Mouse (Mus musculus): Measurements from ENCODE around the gene Muc1. TPM values are rescaled to one million over a fixed set of nuclear protein-coding genes. Genes with fewer than 3 reads are reported as not detected.
"Not testable (repeated sequence)": the region's sequence is repeated elsewhere in the genome, so short reads cannot be mapped to it uniquely, and the experiment has no call there.

Muc1 gene
- total and polyA plus RNA-seq, 3 experiments = 0.09 to 0.60 (median 0.38) TPM

DNA sequence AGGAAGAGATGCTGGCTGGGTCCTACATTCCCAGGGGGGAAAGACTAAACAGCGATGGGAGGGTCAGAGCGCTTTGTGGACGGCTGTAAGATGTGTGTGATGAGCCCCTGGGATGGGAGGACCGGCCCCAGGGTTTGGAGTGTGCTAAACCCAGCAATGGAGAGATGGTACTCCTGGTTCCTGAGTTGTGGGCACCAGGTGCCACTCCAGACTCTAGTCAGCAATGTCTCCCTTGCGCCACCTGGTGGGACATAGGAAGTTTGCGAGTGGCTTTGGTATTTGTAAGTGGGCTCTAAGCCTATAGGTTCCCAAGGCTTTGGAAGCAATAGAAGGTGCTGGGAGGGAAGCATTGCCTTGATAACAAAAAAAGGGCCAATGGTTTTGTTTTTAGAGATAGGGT lies 13.0 kb upstream of the Muc1 start (continued):
- TF ChIP-seq MAX (IDR thresholded peaks at IDR 0.05; ENCODE audit: low read length) (peak; percentile 35; the same call in 1 of the 2 replicates), USF1 (IDR thresholded peaks at IDR 0.05; ENCODE audit: low read depth, low read length) (no peak)

DNA sequence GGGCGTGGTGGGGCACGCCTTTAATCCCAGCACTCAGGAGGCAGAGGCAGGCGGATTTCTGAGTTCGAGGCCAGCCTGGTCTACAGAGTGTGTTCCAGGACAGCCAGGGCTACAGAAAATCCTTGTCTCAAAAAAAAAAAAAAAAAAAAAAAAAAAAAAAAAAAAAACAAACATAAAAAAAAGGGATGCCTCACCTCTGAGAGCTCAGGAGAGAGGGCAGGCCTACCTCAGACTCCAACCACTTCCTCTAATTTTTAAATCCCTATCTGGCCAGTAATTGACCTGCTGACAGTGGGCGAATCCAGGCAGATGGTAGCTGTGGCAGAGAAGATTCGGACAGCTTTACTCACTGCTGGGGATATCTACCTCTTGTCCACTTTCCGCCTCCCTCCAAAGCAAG lies 12.4 kb upstream of the Muc1 start:
- H3K4me3 ChIP-seq (replicated peaks in 1 of 3; ENCODE audit: low read depth in 2 of 3, low read length in 2 of 3, poor library complexity in 1 of 3); H3K27me3 ChIP-seq (replicated peaks); H3K4me2 ChIP-seq (ENCODE audit: insufficient read depth, low read depth, poor library complexity, severe bottlenecking); DNase-seq (ENCODE audit: extremely low read depth); dilution Hi-C loops (cut with MboI; ENCODE audit: extremely low pct_ligation_motif_present, extremely low pct_unique_long_range_greater_than_20kb, low sequenced_read_pairs); H3K9me3 ChIP-seq (replicated peaks; ENCODE audit: low read length); in situ Hi-C loops (cut with MboI; ENCODE audit: low pct_ligation_motif_present, low pct_unique_long_range_greater_than_20kb, low sequenced_read_pairs); H3K9ac ChIP-seq (ENCODE audit: insufficient read depth, low read depth); H3K27ac ChIP-seq (ENCODE audit: insufficient read depth, low read depth): not testable (repeated sequence)
- H3K79me2 ChIP-seq (replicated peaks; ENCODE audit: control insufficient read depth, extremely low read depth, insufficient read depth, poor library complexity, severe bottlenecking) = peaks cover 14% of the 10 kb centered on the region
- peak; percentile 22; the same call in 1 of the 2 replicates for TF ChIP-seq ZNF384 (IDR thresholded peaks at IDR 0.05; ENCODE audit: low read depth, low read length)
- peaks cover 5 to 33% of the 10 kb centered on the region in 2 experiments; a peak in 3 of 4 replicates for H3K4me1 ChIP-seq (ENCODE audit: control insufficient read depth in 1 of 2, insufficient read depth in 2 of 2)
- peaks cover 2 to 23% of the 10 kb centered on the region in 2 experiments for H3K36me3 ChIP-seq (replicated peaks in 1 of 2; ENCODE audit: control insufficient read depth in 1 of 2, insufficient read depth in 1 of 2, low read length in 1 of 2)

DNA sequence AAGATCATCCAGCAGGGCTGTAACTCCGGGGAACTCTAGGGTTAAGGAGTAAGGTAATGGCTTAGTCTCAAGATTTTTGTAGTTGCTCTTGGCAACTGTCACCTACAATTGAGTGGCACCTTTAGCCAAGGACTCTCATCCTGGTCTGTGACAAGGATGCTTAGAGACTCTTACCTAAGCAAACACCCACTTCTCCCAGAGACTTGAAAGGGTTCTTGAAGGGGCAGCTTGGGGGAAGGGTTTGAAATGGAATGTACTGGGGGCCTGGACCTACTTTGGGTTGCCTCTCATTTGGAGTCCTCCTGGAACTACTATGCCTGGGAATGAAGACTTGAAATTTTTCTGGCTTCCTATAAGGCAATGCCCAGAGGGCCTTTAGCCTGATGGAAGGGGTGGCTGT lies 10.6 kb upstream of the Muc1 start:
- in situ Hi-C loops (cut with MboI; ENCODE audit: low pct_ligation_motif_present, low pct_unique_long_range_greater_than_20kb, low sequenced_read_pairs) = no loop called here
- Histone ChIP-seq H3K4me3 (replicated peaks in 1 of 3; ENCODE audit: low read depth in 2 of 3, low read length in 2 of 3, poor library complexity in 1 of 3) (no peak overlapping the region), H3K9ac (ENCODE audit: insufficient read depth, low read depth) (no peak overlapping the region), H3K36me3 (replicated peaks in 1 of 2; ENCODE audit: control insufficient read depth in 1 of 2, insufficient read depth in 1 of 2, low read length in 1 of 2) (peaks cover 0 to 15% of the 10 kb centered on the region in 2 experiments), H3K79me2 (replicated peaks; ENCODE audit: control insufficient read depth, extremely low read depth, insufficient read depth, poor library complexity, severe bottlenecking) (peaks cover 3% of the 10 kb centered on the region; the same call in 1 of the 2 replicates), H3K4me1 (ENCODE audit: control insufficient read depth in 1 of 2, insufficient read depth in 2 of 2) (peaks cover 0 to 17% of the 10 kb centered on the region in 2 experiments; a peak in 3 of 4 replicates), H3K4me2 (ENCODE audit: insufficient read depth, low read depth, poor library complexity, severe bottlenecking) (no peak overlapping the region), H3K9me3 (replicated peaks; ENCODE audit: low read length) (no peaks in the 10 kb centered on the region), H3K27me3 (replicated peaks) (no peaks in the 10 kb centered on the region), H3K27ac (ENCODE audit: insufficient read depth, low read depth) (no peak overlapping the region)
- no peak for DNase-seq (ENCODE audit: extremely low read depth)
- no peak for TF ChIP-seq TCF12 (IDR thresholded peaks at IDR 0.05; ENCODE audit: low read depth, low read length)
- no peak for TF ChIP-seq RAD21 (IDR thresholded peaks at IDR 0.05; ENCODE audit: low read depth, low read length)
- TF ChIP-seq POLR2A (IDR thresholded peaks at IDR 0.05; ENCODE audit: low read depth, low read length) = no peak
- TF ChIP-seq POLR2AphosphoS2 (IDR thresholded peaks at IDR 0.05; ENCODE audit: low read depth, low read length) = no peak
- TF ChIP-seq IRF4 (IDR thresholded peaks at IDR 0.05; ENCODE audit: low read depth, low read length) = no peak
- no peak for TF ChIP-seq E2F4 (IDR thresholded peaks at IDR 0.05; ENCODE audit: insufficient replicate concordance, low read depth, low read length)
- TF ChIP-seq MYC (IDR thresholded peaks at IDR 0.05; ENCODE audit: low read depth, low read length) = no peak
- TF ChIP-seq GABPA (IDR thresholded peaks at IDR 0.05; ENCODE audit: insufficient replicate concordance, low read depth, low read length) = no peak
- TF ChIP-seq PAX5 (IDR thresholded peaks at IDR 0.05; ENCODE audit: low read length) = no peak
- no peak for TF ChIP-seq MEF2A (IDR thresholded peaks at IDR 0.05; ENCODE audit: borderline replicate concordance, low read depth, low read length)
- no peak for TF ChIP-seq MAX (IDR thresholded peaks at IDR 0.05; ENCODE audit: low read length)
- no peak for TF ChIP-seq MXI1 (IDR thresholded peaks at IDR 0.05; ENCODE audit: low read depth, low read length)
- no peak for TF ChIP-seq SMC3 (IDR thresholded peaks at IDR 0.05; ENCODE audit: low read depth, low read length)
- TF ChIP-seq ZMIZ1 (IDR thresholded peaks at IDR 0.05; ENCODE audit: low read depth, low read length) = no peak
- dilution Hi-C loops (cut with MboI; ENCODE audit: extremely low pct_ligation_motif_present, extremely low pct_unique_long_range_greater_than_20kb, low sequenced_read_pairs) = no loop called here
